15 mouse cellular contexts compared by ENCODE assay signal in the genomic region with DNA sequence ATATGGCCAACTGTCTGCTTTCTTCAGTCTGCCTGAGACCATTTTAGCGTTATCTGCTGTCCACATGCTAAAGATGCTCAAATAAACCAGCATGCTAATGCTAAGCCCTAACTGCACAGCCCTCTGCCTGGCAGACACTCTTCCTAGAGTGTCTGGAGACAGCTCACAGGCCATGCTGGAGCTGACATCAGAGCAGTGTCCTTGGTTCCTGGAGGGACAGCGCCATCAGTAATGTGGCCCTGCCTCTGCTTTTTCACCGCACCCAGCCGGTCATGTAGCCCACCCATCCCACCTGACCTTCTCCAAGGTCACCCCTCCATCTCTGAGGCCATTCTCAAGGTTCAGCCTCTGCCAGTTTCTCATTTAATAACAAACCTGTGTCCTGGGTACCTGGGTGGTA. TPM values are rescaled to one million over a fixed set of nuclear protein-coding genes. Genes with fewer than 3 reads are reported as not detected.
DNase-seq lines count a peak whose midpoint lies in the region; ATAC-seq lines count a peak whose summit lies in the region.
"Had no signal": no experiment of that assay in that cellular context is flagged by ENCODE, and none has a peak within 500 bp of the region (broad histone marks: within the 10 kb centered on the region; RNA-seq: fewer than 3 reads in every experiment).

No protein-coding gene starts in this region.

- no peaks in the 10 kb centered on the region for H3K27me3 ChIP-seq in hindbrain, embryonic 10.5 days (ENCODE audit: insufficient read depth, poor library complexity, severe bottlenecking)
- no peaks in the 10 kb centered on the region for H3K27me3 ChIP-seq in hindbrain, embryonic 11.5 days (ENCODE audit: control insufficient read depth, insufficient read depth, low read length)
- H3K27me3 ChIP-seq in embryonic facial prominence, embryonic 10.5 days (replicated peaks; ENCODE audit: low read depth, poor library complexity, severe bottlenecking) = no peaks in the 10 kb centered on the region
- no peaks in the 10 kb centered on the region for H3K27me3 ChIP-seq in limb, embryonic 10.5 days (ENCODE audit: low read depth, poor library complexity, severe bottlenecking)
- H3K27me3 ChIP-seq: forebrain, embryonic 15.5 days had no signal

- no peak overlapping the region for H3K9ac ChIP-seq in hindbrain, embryonic 11.5 days (ENCODE audit: low read depth, low read length)
- H3K9ac ChIP-seq: forebrain, embryonic 15.5 days had no signal

- peaks cover 13% of the 10 kb centered on the region for H3K4me1 ChIP-seq in hindbrain, embryonic 10.5 days (replicated peaks)
- no peaks in the 10 kb centered on the region; the same call in 1 of the 2 replicates for H3K4me1 ChIP-seq in hindbrain, embryonic 11.5 days (replicated peaks; ENCODE audit: control insufficient read depth, insufficient read depth, low read length)
- H3K4me1 ChIP-seq in embryonic facial prominence, embryonic 10.5 days = peaks cover 35% of the 10 kb centered on the region
- peaks cover 33% of the 10 kb centered on the region for H3K4me1 ChIP-seq in limb, embryonic 10.5 days

- H3K4me2 ChIP-seq in hindbrain, embryonic 11.5 days (replicated peaks; ENCODE audit: low read depth, low read length) = no peak overlapping the region
- H3K4me2 ChIP-seq: forebrain, embryonic 15.5 days had no signal

- H3K27ac ChIP-seq in hindbrain, embryonic 10.5 days = peak overlapping the region; percentile 40
- H3K27ac ChIP-seq in hindbrain, embryonic 11.5 days (ENCODE audit: low read depth, low read length) = no peak overlapping the region
- peak overlapping the region; percentile 25; the same call in 1 of the 2 replicates for H3K27ac ChIP-seq in embryonic facial prominence, embryonic 10.5 days (replicated peaks)
- H3K27ac ChIP-seq in limb, embryonic 10.5 days = peak overlapping the region; percentile 53
- H3K27ac ChIP-seq: forebrain, embryonic 15.5 days had no signal

- no peaks in the 10 kb centered on the region for H3K9me3 ChIP-seq in hindbrain, embryonic 10.5 days
- no peaks in the 10 kb centered on the region for H3K9me3 ChIP-seq in hindbrain, embryonic 11.5 days (ENCODE audit: control insufficient read depth, low read length)
- H3K9me3 ChIP-seq in embryonic facial prominence, embryonic 10.5 days = no peaks in the 10 kb centered on the region
- H3K9me3 ChIP-seq in limb, embryonic 10.5 days (replicated peaks) = no peaks in the 10 kb centered on the region
- H3K9me3 ChIP-seq: forebrain, embryonic 15.5 days; G1E had no signal

- DNase-seq in cerebellum, adult 9-10 months = peak; percentile 31
- DNase-seq in cerebellum, postnatal 36 days = no peak
- no peak for DNase-seq in hindbrain, embryonic 10.5 days (ENCODE audit: low spot score)
- no peak for DNase-seq in hindbrain, embryonic 11.5 days (ENCODE audit: low spot score)
- DNase-seq in embryonic facial prominence, embryonic 10.5 days (ENCODE audit: low spot score) = no peak
- no peak for DNase-seq in limb, embryonic 10.5 days (ENCODE audit: low spot score)
- no peak for DNase-seq in urinary bladder, postnatal 36 days (ENCODE audit: low spot score in 2 of 2)
- DNase-seq in kidney, adult 9 months = no peak
- DNase-seq: embryo, embryonic 11 days; kidney, adult 8-10 months; liver; lung, adult 18-20 months; lung, postnatal 36 days had no signal

- WGBS in hindbrain, embryonic 10.5 days = 86% methylated on average over 4 of the region's 4 CpGs
- 85% methylated on average over 4 of the region's 4 CpGs for WGBS in hindbrain, embryonic 11.5 days
- 68% methylated on average over 4 of the region's 4 CpGs for WGBS in embryonic facial prominence, embryonic 10.5 days
- 80% methylated on average over 4 of the region's 4 CpGs for WGBS in limb, embryonic 10.5 days

- peaks cover 30% of the 10 kb centered on the region for H3K36me3 ChIP-seq in hindbrain, embryonic 10.5 days
- no peaks in the 10 kb centered on the region for H3K36me3 ChIP-seq in hindbrain, embryonic 11.5 days (ENCODE audit: control insufficient read depth, insufficient read depth, low read length)
- H3K36me3 ChIP-seq in embryonic facial prominence, embryonic 10.5 days (replicated peaks) = peaks cover 7% of the 10 kb centered on the region; the same call in 1 of the 2 replicates
- 0 out of 2 replicates have a peak, but pooled peaks cover 2% of the 10 kb centered on the region for H3K36me3 ChIP-seq in limb, embryonic 10.5 days
- H3K36me3 ChIP-seq: forebrain, embryonic 15.5 days; G1E had no signal

- H3K4me3 ChIP-seq in hindbrain, embryonic 10.5 days = no peak overlapping the region
- no peak overlapping the region for H3K4me3 ChIP-seq in hindbrain, embryonic 11.5 days (ENCODE audit: low read depth, low read length)
- no peak overlapping the region for H3K4me3 ChIP-seq in embryonic facial prominence, embryonic 10.5 days
- no peak overlapping the region for H3K4me3 ChIP-seq in limb, embryonic 10.5 days
- H3K4me3 ChIP-seq: forebrain, embryonic 15.5 days had no signal

- ATAC-seq in hindbrain, embryonic 11.5 days (ENCODE audit: low FRiP score) = no peak
- ATAC-seq: forebrain, embryonic 15.5 days had no signal

RNA-seq across cellular contexts. Expression of a gene that starts 60.0 kb away (rescaled TPM):
- 28.5 and 33.1 TPM in 2 replicates for polyA plus RNA-seq in hindbrain, embryonic 10.5 days (2016; fragmentation: Nextera tagmentation; extraction: Ambion mirVana)
- 40.3 and 44.1 TPM in 2 replicates for polyA plus RNA-seq in hindbrain, embryonic 11.5 days (2014; fragmentation: Nextera tagmentation; extraction: Ambion mirVana)
- 16.7 and 17.5 TPM in 2 replicates for polyA plus RNA-seq in embryonic facial prominence, embryonic 10.5 days (2016; fragmentation: Nextera tagmentation; extraction: Ambion mirVana)
- polyA plus RNA-seq in limb, embryonic 10.5 days (2016; fragmentation: Nextera tagmentation; extraction: Ambion mirVana) = 11.4 and 15.3 TPM in 2 replicates
- polyA plus RNA-seq: G1E had no signal
